Mouse (Mus musculus): ENCODE results near the gene Lypd6b. TPM values are rescaled to one million over a fixed set of nuclear protein-coding genes. Genes with fewer than 3 reads are reported as not detected.

Gene Lypd6b
- polyA plus RNA-seq, 1 experiment = 6.0 TPM

DNA sequence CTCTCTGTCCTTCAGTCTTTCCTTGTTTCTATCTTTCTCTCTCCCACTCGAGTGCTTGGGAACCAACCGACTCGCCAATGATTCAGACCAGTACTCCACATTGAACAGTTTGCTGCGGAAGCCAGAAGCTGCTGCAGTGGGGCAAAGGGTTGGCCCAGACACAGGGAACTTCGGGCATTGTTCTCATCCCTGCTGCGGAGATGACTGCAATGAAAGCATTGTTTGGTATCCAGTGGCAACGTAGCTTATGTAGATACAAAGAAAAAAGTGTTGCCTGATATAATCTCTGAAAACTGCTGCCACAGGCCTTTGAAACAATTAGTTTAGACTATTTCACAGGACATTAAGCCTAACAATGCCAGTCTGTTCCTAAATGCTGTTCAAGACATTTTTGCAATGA lies 57.6 kb downstream of the Lypd6b start:
- no peaks in the 10 kb centered on the region for H3K4me1 ChIP-seq (ENCODE audit: control insufficient read depth, insufficient read depth, low read length)
- no peak overlapping the region for H3K4me3 ChIP-seq (ENCODE audit: low read depth, low read length)
- no peak for TF ChIP-seq CTCF (IDR thresholded peaks at IDR 0.05; ENCODE audit: low read depth, low read length)
- H3K9me3 ChIP-seq (replicated peaks; ENCODE audit: control insufficient read depth, insufficient read depth, low read length, poor library complexity, severe bottlenecking) = no peaks in the 10 kb centered on the region
- H3K27ac ChIP-seq (ENCODE audit: insufficient read depth, low read length) = no peak overlapping the region
- no peak overlapping the region for H3K9ac ChIP-seq (ENCODE audit: low read depth, poor library complexity, severe bottlenecking)
- H3K36me3 ChIP-seq (ENCODE audit: control insufficient read depth, insufficient read depth, low read length, poor library complexity, severe bottlenecking) = no peaks in the 10 kb centered on the region
- no peaks in the 10 kb centered on the region; the same call in 1 of the 2 replicates for H3K27me3 ChIP-seq (ENCODE audit: control insufficient read depth, insufficient read depth, low read length, poor library complexity, severe bottlenecking)

- no peak overlapping the region for H3K9ac ChIP-seq (ENCODE audit: low read depth, poor library complexity, severe bottlenecking)
- no peaks in the 10 kb centered on the region; the same call in 1 of the 2 replicates for H3K27me3 ChIP-seq (ENCODE audit: control insufficient read depth, insufficient read depth, low read length, poor library complexity, severe bottlenecking)
- no peaks in the 10 kb centered on the region for H3K36me3 ChIP-seq (ENCODE audit: control insufficient read depth, insufficient read depth, low read length, poor library complexity, severe bottlenecking)
- H3K27ac ChIP-seq (ENCODE audit: insufficient read depth, low read length) = no peak overlapping the region
- no peak overlapping the region for H3K4me3 ChIP-seq (ENCODE audit: low read depth, low read length)
- no peaks in the 10 kb centered on the region for H3K4me1 ChIP-seq (ENCODE audit: control insufficient read depth, insufficient read depth, low read length)
- TF ChIP-seq EP300 (IDR thresholded peaks at IDR 0.05; ENCODE audit: insufficient read depth, low read depth, low read length) (no peak), CTCF (IDR thresholded peaks at IDR 0.05; ENCODE audit: low read depth, low read length) (no peak), POLR2A (IDR thresholded peaks at IDR 0.05; ENCODE audit: insufficient read depth, low read length) (no peak)
- no peaks in the 10 kb centered on the region for H3K9me3 ChIP-seq (replicated peaks; ENCODE audit: control insufficient read depth, insufficient read depth, low read length, poor library complexity, severe bottlenecking)
Measured at GRCm38 (mm10) chr2:49846097-49846496, 58.6 kb downstream of the Lypd6b start.

GRCm38 (mm10) chr2:49846880-49847279 lies 59.4 kb downstream of the Lypd6b start:
- H3K36me3 ChIP-seq (ENCODE audit: control insufficient read depth, insufficient read depth, low read length, poor library complexity, severe bottlenecking) = no peaks in the 10 kb centered on the region
- H3K9me3 ChIP-seq (replicated peaks; ENCODE audit: control insufficient read depth, insufficient read depth, low read length, poor library complexity, severe bottlenecking) = no peaks in the 10 kb centered on the region
- H3K9ac ChIP-seq (ENCODE audit: low read depth, poor library complexity, severe bottlenecking) = no peak overlapping the region
- no peak overlapping the region for H3K4me3 ChIP-seq (ENCODE audit: low read depth, low read length)
- TF ChIP-seq CTCF (IDR thresholded peaks at IDR 0.05; ENCODE audit: low read depth, low read length) (no peak), EP300 (IDR thresholded peaks at IDR 0.05; ENCODE audit: insufficient read depth, low read depth, low read length) (no peak), POLR2A (IDR thresholded peaks at IDR 0.05; ENCODE audit: insufficient read depth, low read length) (no peak)
- no peaks in the 10 kb centered on the region; the same call in 1 of the 2 replicates for H3K27me3 ChIP-seq (ENCODE audit: control insufficient read depth, insufficient read depth, low read length, poor library complexity, severe bottlenecking)
- no peak overlapping the region for H3K27ac ChIP-seq (ENCODE audit: insufficient read depth, low read length)
- no peaks in the 10 kb centered on the region for H3K4me1 ChIP-seq (ENCODE audit: control insufficient read depth, insufficient read depth, low read length)

- H3K27me3 ChIP-seq (ENCODE audit: control insufficient read depth, insufficient read depth, low read length, poor library complexity, severe bottlenecking) = no peaks in the 10 kb centered on the region; the same call in 1 of the 2 replicates
Measured at GRCm38 (mm10) chr2:49847831-49848230, 60.3 kb downstream of the Lypd6b start.

GRCm38 (mm10) chr2:49849771-49850170 lies 62.3 kb downstream of the Lypd6b start:
- H3K4me3 ChIP-seq (ENCODE audit: low read depth, low read length) = no peak overlapping the region
- TF ChIP-seq POLR2A (IDR thresholded peaks at IDR 0.05; ENCODE audit: insufficient read depth, low read length) (no peak), CTCF (IDR thresholded peaks at IDR 0.05; ENCODE audit: low read depth, low read length) (no peak), EP300 (IDR thresholded peaks at IDR 0.05; ENCODE audit: insufficient read depth, low read depth, low read length) (no peak)
- no peaks in the 10 kb centered on the region for H3K9me3 ChIP-seq (replicated peaks; ENCODE audit: control insufficient read depth, insufficient read depth, low read length, poor library complexity, severe bottlenecking)
- no peaks in the 10 kb centered on the region for H3K36me3 ChIP-seq (ENCODE audit: control insufficient read depth, insufficient read depth, low read length, poor library complexity, severe bottlenecking)
- no peaks in the 10 kb centered on the region for H3K4me1 ChIP-seq (ENCODE audit: control insufficient read depth, insufficient read depth, low read length)
- H3K27ac ChIP-seq (ENCODE audit: insufficient read depth, low read length) = no peak overlapping the region
- no peaks in the 10 kb centered on the region; the same call in 1 of the 2 replicates for H3K27me3 ChIP-seq (ENCODE audit: control insufficient read depth, insufficient read depth, low read length, poor library complexity, severe bottlenecking)
- H3K9ac ChIP-seq (ENCODE audit: low read depth, poor library complexity, severe bottlenecking) = no peak overlapping the region

More at GRCm38 (mm10) chr2:49847831-49848230, 60.3 kb downstream of the Lypd6b start:
- H3K36me3 ChIP-seq (ENCODE audit: control insufficient read depth, insufficient read depth, low read length, poor library complexity, severe bottlenecking) = no peaks in the 10 kb centered on the region
- H3K4me1 ChIP-seq (ENCODE audit: control insufficient read depth, insufficient read depth, low read length) = no peaks in the 10 kb centered on the region
- TF ChIP-seq CTCF (IDR thresholded peaks at IDR 0.05; ENCODE audit: low read depth, low read length) = no peak
- TF ChIP-seq EP300 (IDR thresholded peaks at IDR 0.05; ENCODE audit: insufficient read depth, low read depth, low read length) = no peak
- TF ChIP-seq POLR2A (IDR thresholded peaks at IDR 0.05; ENCODE audit: insufficient read depth, low read length) = no peak
- no peak overlapping the region for H3K4me3 ChIP-seq (ENCODE audit: low read depth, low read length)
- H3K27ac ChIP-seq (ENCODE audit: insufficient read depth, low read length) = no peak overlapping the region
- H3K9me3 ChIP-seq (replicated peaks; ENCODE audit: control insufficient read depth, insufficient read depth, low read length, poor library complexity, severe bottlenecking) = no peaks in the 10 kb centered on the region
- no peak overlapping the region for H3K9ac ChIP-seq (ENCODE audit: low read depth, poor library complexity, severe bottlenecking)

GRCm38 (mm10) chr2:49851977-49852376 lies 64.5 kb downstream of the Lypd6b start:
- TF ChIP-seq EP300 (IDR thresholded peaks at IDR 0.05; ENCODE audit: insufficient read depth, low read depth, low read length) = no peak
- no peak for TF ChIP-seq POLR2A (IDR thresholded peaks at IDR 0.05; ENCODE audit: insufficient read depth, low read length)
- no peak for TF ChIP-seq CTCF (IDR thresholded peaks at IDR 0.05; ENCODE audit: low read depth, low read length)
- Histone ChIP-seq H3K4me1 (ENCODE audit: control insufficient read depth, insufficient read depth, low read length) (no peaks in the 10 kb centered on the region), H3K9me3 (replicated peaks; ENCODE audit: control insufficient read depth, insufficient read depth, low read length, poor library complexity, severe bottlenecking) (no peaks in the 10 kb centered on the region), H3K36me3 (ENCODE audit: control insufficient read depth, insufficient read depth, low read length, poor library complexity, severe bottlenecking) (no peaks in the 10 kb centered on the region), H3K27ac (ENCODE audit: insufficient read depth, low read length) (no peak overlapping the region), H3K4me3 (ENCODE audit: low read depth, low read length) (no peak overlapping the region), H3K9ac (ENCODE audit: low read depth, poor library complexity, severe bottlenecking) (no peak overlapping the region), H3K27me3 (ENCODE audit: control insufficient read depth, insufficient read depth, low read length, poor library complexity, severe bottlenecking) (no peaks in the 10 kb centered on the region)

Measured in ES-Bruce4 (cell line).